In the genomic region with DNA sequence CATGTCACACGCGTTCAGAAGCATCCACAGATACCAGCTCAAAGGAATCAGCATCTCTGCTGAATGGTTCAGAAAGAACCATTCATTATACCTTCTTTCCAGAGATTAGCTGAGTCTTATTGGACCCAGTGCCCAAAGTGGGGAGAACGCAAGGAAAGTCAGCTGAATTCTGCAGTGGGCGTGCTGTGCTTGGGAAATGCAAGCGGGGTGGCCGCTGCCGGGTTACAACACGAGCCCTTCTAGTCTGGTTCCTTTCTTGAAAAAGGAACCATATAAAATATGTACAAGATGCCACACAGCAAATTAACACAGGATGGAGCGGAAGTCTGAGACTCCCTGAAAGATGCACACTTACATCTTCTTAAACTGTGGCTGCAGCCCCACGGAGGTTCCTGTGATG, we compare ENCODE assay signal across 13 mouse cellular contexts.
"Had no signal": no experiment of that assay in that cellular context is flagged by ENCODE, and none has a peak within 500 bp of the region (broad histone marks: within the 10 kb centered on the region; RNA-seq: fewer than 3 reads in every experiment).

No protein-coding gene starts in this region.

- ATAC-seq: midbrain, embryonic 15.5 days had no signal

- H3K9me3 ChIP-seq: kidney, embryonic 15.5 days; limb, embryonic 10.5 days; limb, embryonic 13.5 days; liver, embryonic 15.5 days; midbrain, embryonic 12.5 days; midbrain, embryonic 15.5 days had no signal

- H3K4me3 ChIP-seq: kidney, embryonic 15.5 days; limb, embryonic 10.5 days; limb, embryonic 13.5 days; liver, embryonic 15.5 days; midbrain, embryonic 12.5 days; midbrain, embryonic 15.5 days had no signal

- H3K36me3 ChIP-seq: kidney, embryonic 15.5 days; limb, embryonic 10.5 days; limb, embryonic 13.5 days; liver, embryonic 15.5 days; midbrain, embryonic 12.5 days; midbrain, embryonic 15.5 days had no signal

- H3K4me2 ChIP-seq: kidney, embryonic 15.5 days; limb, embryonic 13.5 days; liver, embryonic 15.5 days; midbrain, embryonic 12.5 days; midbrain, embryonic 15.5 days had no signal

- H3K27ac ChIP-seq: kidney, embryonic 15.5 days; limb, embryonic 10.5 days; limb, embryonic 13.5 days; liver, embryonic 15.5 days; midbrain, embryonic 12.5 days; midbrain, embryonic 15.5 days had no signal

- H3K4me1 ChIP-seq: limb, embryonic 10.5 days; limb, embryonic 13.5 days; midbrain, embryonic 15.5 days had no signal

- H3K9ac ChIP-seq: kidney, embryonic 15.5 days; limb, embryonic 13.5 days; liver, embryonic 15.5 days; midbrain, embryonic 12.5 days; midbrain, embryonic 15.5 days had no signal

- DNase-seq: kidney, adult 11 months; kidney, adult 8-10 months; kidney, postnatal 10 days; kidney, postnatal 4 days; lung, adult 2 months; thymus, adult 18-20 months; thymus, postnatal 36 days had no signal

- H3K27me3 ChIP-seq: kidney, embryonic 15.5 days; limb, embryonic 13.5 days; liver, embryonic 15.5 days; midbrain, embryonic 12.5 days; midbrain, embryonic 15.5 days had no signal
